Mouse (Mus musculus) inflammation-experienced regulatory T-cells, adult 16 weeks (primary cell): ENCODE results near the gene Hadh. TPM values are rescaled to one million over a fixed set of nuclear protein-coding genes. Genes with fewer than 3 reads are reported as not detected.

ENCODE experiments used
- polyA plus RNA-seq: library from polyadenylated mRNA; unstranded; fragments of 100-300 nt; shearing (Covaris generic); gene quantifications from one replicate; pipeline ENCODE4 v1.2.1, GENCODE M21; 2017

The Hadh gene
- polyA plus RNA-seq = 79.2 TPM

DNA sequence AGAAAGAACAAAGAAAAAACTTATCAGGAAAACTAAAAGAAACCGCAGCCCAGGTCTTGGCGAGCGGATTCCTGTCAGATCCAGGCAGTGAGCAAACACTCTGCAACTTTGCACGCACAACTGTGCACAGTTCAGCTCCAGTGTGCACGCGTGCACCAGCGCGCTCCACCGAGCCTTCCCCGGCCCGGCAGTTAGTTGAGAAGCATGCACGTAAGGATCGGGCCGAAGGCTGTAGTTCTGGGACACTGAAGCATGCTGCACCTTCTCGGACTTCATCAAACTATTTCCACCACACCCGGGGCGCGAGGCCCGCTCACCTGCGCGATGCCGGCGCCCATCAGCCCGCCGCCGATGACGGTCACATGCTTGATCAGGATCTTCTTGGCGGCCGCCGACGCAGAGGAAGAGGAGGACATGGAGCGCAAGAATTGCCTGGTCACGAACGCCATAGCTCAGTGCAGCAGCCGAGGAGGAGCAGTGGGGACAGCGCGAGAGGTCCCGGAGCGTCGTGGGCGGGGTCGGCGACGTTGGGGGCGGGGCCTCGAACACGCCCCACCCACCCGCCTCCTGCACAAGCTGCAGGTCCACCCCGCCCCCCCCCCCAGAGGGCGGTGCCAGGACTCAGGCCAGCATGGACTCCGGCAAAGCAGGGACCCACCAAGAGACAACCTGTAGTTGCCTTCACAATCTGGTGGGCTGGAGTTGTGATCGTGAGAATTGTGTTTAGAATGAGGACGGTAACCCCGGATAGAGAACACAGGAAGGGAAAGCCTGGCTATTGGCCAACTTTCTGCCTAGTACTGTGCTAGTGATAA, at the start of gene Hadh:
Gene Hadh (minus strand): TSS at position 543 of the 815 bp plus-strand sequence.

DNA sequence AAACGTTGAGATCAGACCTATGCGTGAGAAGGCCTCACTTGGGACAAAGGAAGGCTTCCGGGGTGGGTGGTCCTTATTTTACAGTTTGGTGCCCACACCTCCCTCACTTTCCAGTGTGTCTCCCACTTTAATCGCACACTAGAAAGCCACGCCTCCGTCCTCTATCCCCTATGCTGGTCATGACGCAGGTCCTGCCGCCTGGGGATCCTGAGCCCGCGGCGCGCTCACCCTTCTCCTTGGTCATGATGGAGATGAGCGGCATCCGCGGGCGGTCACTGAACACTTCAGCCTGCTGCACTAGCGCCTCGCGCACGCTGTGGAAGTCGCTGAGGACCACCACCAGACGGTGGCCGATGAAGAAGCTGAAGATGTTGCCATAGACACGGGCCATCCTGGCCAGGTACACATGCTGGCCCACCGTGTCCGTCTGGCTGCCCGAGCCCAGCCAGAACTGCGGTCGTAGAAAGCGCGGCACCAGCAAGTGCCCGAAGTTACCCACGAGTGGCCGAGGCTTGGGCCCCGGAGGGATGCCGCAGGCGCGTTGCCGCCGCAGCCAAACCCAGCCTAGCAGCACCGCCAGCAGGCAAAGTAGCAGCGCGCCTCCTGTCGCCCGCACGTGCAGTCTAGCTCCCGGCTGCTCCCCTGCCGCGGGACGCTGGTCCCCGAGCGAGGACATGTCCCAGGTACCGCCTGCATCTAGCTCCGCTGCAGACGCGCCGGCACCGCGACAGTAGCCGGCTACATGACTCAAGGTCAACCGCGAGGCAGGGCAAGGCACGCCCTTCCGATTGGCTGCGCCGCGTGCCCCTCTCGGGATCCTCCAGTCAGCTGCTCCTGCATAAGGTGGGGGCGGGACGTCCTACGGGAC, 30.8 kb upstream of the Hadh start, which contains the start of gene Cyp2u1:
Gene Cyp2u1 (minus strand): TSS at position 776 of the 868 bp plus-strand sequence.

Other genes with a start within 250 kb of the Hadh start
- 257 TPM for gene Lef1, start 161.6 kb downstream of the Hadh start, polyA plus RNA-seq
- gene Cyp2u1, start 31.1 kb upstream of the Hadh start, polyA plus RNA-seq = 1.6 TPM
- gene Sgms2, start 219.3 kb upstream of the Hadh start, polyA plus RNA-seq = 0.18 TPM